Mouse (Mus musculus): ENCODE data around the gene Scp2. TPM values are rescaled to one million over a fixed set of nuclear protein-coding genes. Genes with fewer than 3 reads are reported as not detected.

Scp2 gene
- total and polyA plus RNA-seq, 3 experiments: 56.2 to 260 (median 106) TPM

DNA sequence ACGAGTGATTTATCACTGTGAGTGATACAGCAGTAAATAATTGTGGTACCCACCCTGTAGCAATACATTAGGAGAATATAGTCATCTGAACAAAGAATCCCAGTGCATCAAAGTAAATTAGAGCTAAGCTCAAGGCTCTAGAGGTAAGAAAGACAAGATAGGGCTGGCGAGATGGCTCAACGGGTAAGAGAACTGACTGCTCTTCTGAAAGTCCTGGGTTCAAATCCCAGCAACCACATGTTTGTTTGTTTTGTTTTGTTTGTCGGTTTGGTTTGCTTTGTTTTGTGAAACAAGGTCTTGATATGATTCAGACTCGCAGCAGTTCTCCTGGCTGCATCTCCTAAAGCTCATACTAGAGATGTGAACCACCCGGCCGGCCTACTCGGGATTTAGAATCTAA, 27.3 kb downstream of the Scp2 start:
- no peak for TF ChIP-seq CTCF (IDR thresholded peaks at IDR 0.05; ENCODE audit: low read depth, low read length)
- TF ChIP-seq GATA2 (IDR thresholded peaks at IDR 0.05; ENCODE audit: borderline replicate concordance, low read depth, low read length): no peak
- no peak for TF ChIP-seq POLR2AphosphoS5 (IDR thresholded peaks at IDR 0.05; ENCODE audit: insufficient replicate concordance, low read depth, low read length)
- TF ChIP-seq TAL1 (conservative IDR thresholded peaks at IDR 0.05; ENCODE audit: low read depth, low read length): no peak
- TF ChIP-seq GATA1 (IDR thresholded peaks at IDR 0.05; ENCODE audit: borderline replicate concordance, low read length): no peak
- H3K4me3 ChIP-seq (ENCODE audit: low read depth, low read length): peak overlapping the region; percentile 78
- ATAC-seq (ENCODE audit: extremely low read depth, insufficient number of reproducible peaks, low FRiP score, poor library complexity, severe bottlenecking) (no peak), DNase-seq (ENCODE audit: low spot score) (no peak)
- H3K9me3 ChIP-seq (replicated peaks): no peaks in the 10 kb centered on the region
- H3K27me3 ChIP-seq (ENCODE audit: insufficient read depth, low read length): 0 out of 2 replicates have a peak, but pooled peaks cover 2% of the 10 kb centered on the region
- H3K36me3 ChIP-seq (replicated peaks): no peaks in the 10 kb centered on the region
- peaks cover 13% of the 10 kb centered on the region for H3K4me1 ChIP-seq (ENCODE audit: insufficient read depth, low read depth, low read length)

DNA sequence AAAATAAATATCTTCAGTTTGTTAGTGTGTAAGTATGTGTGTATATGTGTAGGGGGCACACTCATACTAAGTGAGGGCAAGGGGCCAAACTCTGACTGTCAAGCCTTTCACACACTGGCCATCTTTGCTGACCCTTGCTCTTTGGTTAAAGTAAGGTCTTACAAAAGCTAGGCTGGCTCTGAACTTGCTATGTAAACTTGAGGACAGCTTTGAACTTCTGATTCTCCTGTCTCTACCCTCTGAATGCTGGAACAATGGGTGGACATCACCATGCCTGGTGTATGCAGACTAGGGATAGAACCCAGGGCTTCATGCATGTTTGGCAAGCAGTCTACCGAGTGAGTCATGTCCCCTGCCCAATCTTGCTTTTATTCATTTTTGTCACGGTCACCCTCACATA, 28.3 kb downstream of the Scp2 start:
- no peak for TF ChIP-seq CTCF (IDR thresholded peaks at IDR 0.05; ENCODE audit: low read depth, low read length)
- TF ChIP-seq GATA2 (IDR thresholded peaks at IDR 0.05; ENCODE audit: borderline replicate concordance, low read depth, low read length): no peak
- no peak for TF ChIP-seq POLR2AphosphoS5 (IDR thresholded peaks at IDR 0.05; ENCODE audit: insufficient replicate concordance, low read depth, low read length)
- no peak for TF ChIP-seq GATA1 (IDR thresholded peaks at IDR 0.05; ENCODE audit: borderline replicate concordance, low read length)
- no peak for TF ChIP-seq TAL1 (conservative IDR thresholded peaks at IDR 0.05; ENCODE audit: low read depth, low read length)
- H3K4me1 ChIP-seq (ENCODE audit: insufficient read depth, low read depth, low read length): peaks cover 13% of the 10 kb centered on the region
- H3K9me3 ChIP-seq (replicated peaks): no peaks in the 10 kb centered on the region
- H3K4me3 ChIP-seq (ENCODE audit: low read depth, low read length): no peak overlapping the region
- DNase-seq (ENCODE audit: low spot score) (no peak), ATAC-seq (ENCODE audit: extremely low read depth, insufficient number of reproducible peaks, low FRiP score, poor library complexity, severe bottlenecking) (no peak)
- H3K36me3 ChIP-seq (replicated peaks): peaks cover 3% of the 10 kb centered on the region
- 0 out of 2 replicates have a peak, but pooled peaks cover 2% of the 10 kb centered on the region for H3K27me3 ChIP-seq (ENCODE audit: insufficient read depth, low read length)

GRCm38 (mm10) chr4:108110706-108111105, 34.1 kb downstream of the Scp2 start:
- ATAC-seq (ENCODE audit: extremely low read depth, insufficient number of reproducible peaks, low FRiP score, poor library complexity, severe bottlenecking) (no peak), DNase-seq (ENCODE audit: low spot score) (no peak)
- no peak for TF ChIP-seq TAL1 (conservative IDR thresholded peaks at IDR 0.05; ENCODE audit: low read depth, low read length)
- no peak for TF ChIP-seq GATA1 (IDR thresholded peaks at IDR 0.05; ENCODE audit: borderline replicate concordance, low read length)
- no peak for TF ChIP-seq GATA2 (IDR thresholded peaks at IDR 0.05; ENCODE audit: borderline replicate concordance, low read depth, low read length)
- TF ChIP-seq CTCF (IDR thresholded peaks at IDR 0.05; ENCODE audit: low read depth, low read length): no peak
- TF ChIP-seq POLR2AphosphoS5 (IDR thresholded peaks at IDR 0.05; ENCODE audit: insufficient replicate concordance, low read depth, low read length): no peak
- peaks cover 21% of the 10 kb centered on the region for H3K36me3 ChIP-seq (replicated peaks)
- no peaks in the 10 kb centered on the region for H3K27me3 ChIP-seq (ENCODE audit: insufficient read depth, low read length)
- no peaks in the 10 kb centered on the region for H3K4me1 ChIP-seq (ENCODE audit: insufficient read depth, low read depth, low read length)
- no peaks in the 10 kb centered on the region for H3K9me3 ChIP-seq (replicated peaks)
- H3K4me3 ChIP-seq (ENCODE audit: low read depth, low read length): no peak overlapping the region

DNA sequence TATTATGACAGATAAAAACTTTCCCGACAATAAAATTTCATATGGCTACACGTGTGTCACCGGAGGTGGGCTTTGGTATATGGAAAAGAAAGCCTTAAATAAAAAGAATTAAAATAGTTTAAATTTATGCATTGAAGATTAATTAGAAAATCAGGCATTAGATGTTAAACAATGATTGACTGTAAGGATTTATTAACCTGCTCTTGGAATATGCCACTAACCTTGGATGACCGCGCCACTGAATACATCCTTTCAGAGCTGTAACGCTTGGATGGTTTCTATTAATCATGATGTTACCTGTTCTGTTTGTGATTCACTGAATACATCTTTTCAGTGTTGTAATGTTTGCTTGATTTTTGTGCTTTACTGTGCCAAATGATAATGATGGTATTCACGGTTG, 35.1 kb downstream of the Scp2 start:
- TF ChIP-seq TAL1 (conservative IDR thresholded peaks at IDR 0.05; ENCODE audit: low read depth, low read length): no peak
- no peaks in the 10 kb centered on the region for H3K4me1 ChIP-seq (ENCODE audit: insufficient read depth, low read depth, low read length)
- no peaks in the 10 kb centered on the region for H3K27me3 ChIP-seq (ENCODE audit: insufficient read depth, low read length)
- H3K9me3 ChIP-seq (replicated peaks): no peaks in the 10 kb centered on the region
- H3K36me3 ChIP-seq (replicated peaks): peaks cover 21% of the 10 kb centered on the region
- DNase-seq (ENCODE audit: low spot score) (no peak), ATAC-seq (ENCODE audit: extremely low read depth, insufficient number of reproducible peaks, low FRiP score, poor library complexity, severe bottlenecking) (no peak)
- H3K4me3 ChIP-seq (ENCODE audit: low read depth, low read length): no peak overlapping the region

DNA sequence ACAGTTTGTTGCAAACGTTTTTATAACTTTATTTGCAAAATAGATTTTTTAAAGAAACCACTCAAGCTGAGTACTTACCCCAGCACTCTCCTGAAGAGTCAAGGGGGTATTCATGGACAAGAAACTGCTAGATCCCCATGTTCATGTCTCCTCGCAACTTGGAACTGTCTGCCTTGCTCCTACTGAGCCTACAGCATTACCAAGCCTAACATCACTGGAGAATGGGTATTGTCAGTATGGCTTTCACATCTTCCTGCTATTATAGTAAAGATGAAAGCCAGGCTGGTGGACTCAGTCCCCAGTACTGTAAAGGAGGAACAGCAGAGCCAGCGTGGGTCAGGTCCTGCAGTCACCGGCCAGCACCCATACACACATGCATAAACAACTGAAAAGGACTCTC, 48.5 kb downstream of the Scp2 start, which contains the start of gene Podn:
TSS of gene Podn (minus strand) at position 101 of the 400 bp plus-strand sequence.
- Histone ChIP-seq H3K27me3 (ENCODE audit: insufficient read depth, low read length) (no peaks in the 10 kb centered on the region), H3K4me3 (ENCODE audit: low read depth, low read length) (no peak within 1 kb of the TSS), H3K4me1 (ENCODE audit: insufficient read depth, low read depth, low read length) (no peaks in the 10 kb centered on the region), H3K9me3 (replicated peaks) (no peaks in the 10 kb centered on the region), H3K36me3 (replicated peaks) (peaks cover 24% of the 10 kb centered on the region)
- no peak for DNase-seq (ENCODE audit: low spot score)
- no peak for TF ChIP-seq POLR2AphosphoS5 (IDR thresholded peaks at IDR 0.05; ENCODE audit: insufficient replicate concordance, low read depth, low read length)
- TF ChIP-seq GATA1 (IDR thresholded peaks at IDR 0.05; ENCODE audit: borderline replicate concordance, low read length): no peak
- ATAC-seq (ENCODE audit: extremely low read depth, insufficient number of reproducible peaks, low FRiP score, poor library complexity, severe bottlenecking): no peak

GRCm38 (mm10) chr4:108092741-108093397, 51.9 kb downstream of the Scp2 start:
- H3K4me3 ChIP-seq (ENCODE audit: low read depth, low read length): no peak overlapping the region

More at GRCm38 (mm10) chr4:108092741-108093397, 51.9 kb downstream of the Scp2 start:
- ATAC-seq (ENCODE audit: extremely low read depth, insufficient number of reproducible peaks, low FRiP score, poor library complexity, severe bottlenecking) (no peak), DNase-seq (ENCODE audit: low spot score) (no peak)
- no peaks in the 10 kb centered on the region for H3K9me3 ChIP-seq (replicated peaks)
- no peaks in the 10 kb centered on the region for H3K4me1 ChIP-seq (ENCODE audit: insufficient read depth, low read depth, low read length)
- H3K36me3 ChIP-seq (replicated peaks): peaks cover 21% of the 10 kb centered on the region
- TF ChIP-seq GATA1 (IDR thresholded peaks at IDR 0.05; ENCODE audit: borderline replicate concordance, low read length): no peak
- no peak for TF ChIP-seq TAL1 (conservative IDR thresholded peaks at IDR 0.05; ENCODE audit: low read depth, low read length)
- TF ChIP-seq GATA2 (IDR thresholded peaks at IDR 0.05; ENCODE audit: borderline replicate concordance, low read depth, low read length): no peak
- no peak for TF ChIP-seq POLR2AphosphoS5 (IDR thresholded peaks at IDR 0.05; ENCODE audit: insufficient replicate concordance, low read depth, low read length)
- no peak for TF ChIP-seq CTCF (IDR thresholded peaks at IDR 0.05; ENCODE audit: low read depth, low read length)
- no peaks in the 10 kb centered on the region for H3K27me3 ChIP-seq (ENCODE audit: insufficient read depth, low read length)

Data from G1E (cell line).